Mouse (Mus musculus): ENCODE measurements around the gene Wdfy4. TPM values are rescaled to one million over a fixed set of nuclear protein-coding genes. Genes with fewer than 3 reads are reported as not detected.
A peak's percentile ranks its signal among the peaks of the same experiment; 100 is the strongest.

Wdfy4 gene
- polyA plus RNA-seq, 1 experiment from 2014 or later = 0.01 TPM

GRCm38 (mm10) chr14:32956486-32956885 is 228.8 kb downstream of the Wdfy4 start:
- Histone ChIP-seq H3K27me3 (no peaks in the 10 kb centered on the region), H3K4me3 (no peak overlapping the region), H3K36me3 (ENCODE audit: poor library complexity, severe bottlenecking) (no peaks in the 10 kb centered on the region), H3K9me3 (replicated peaks) (no peaks in the 10 kb centered on the region), H3K4me2 (no peak overlapping the region), H3K4me1 (peaks cover 11% of the 10 kb centered on the region), H3K27ac (no peak overlapping the region), H3K9ac (no peak overlapping the region)
- WGBS = 67% methylated on average over 8 of the region's 8 CpGs
- no peak for ATAC-seq

DNA sequence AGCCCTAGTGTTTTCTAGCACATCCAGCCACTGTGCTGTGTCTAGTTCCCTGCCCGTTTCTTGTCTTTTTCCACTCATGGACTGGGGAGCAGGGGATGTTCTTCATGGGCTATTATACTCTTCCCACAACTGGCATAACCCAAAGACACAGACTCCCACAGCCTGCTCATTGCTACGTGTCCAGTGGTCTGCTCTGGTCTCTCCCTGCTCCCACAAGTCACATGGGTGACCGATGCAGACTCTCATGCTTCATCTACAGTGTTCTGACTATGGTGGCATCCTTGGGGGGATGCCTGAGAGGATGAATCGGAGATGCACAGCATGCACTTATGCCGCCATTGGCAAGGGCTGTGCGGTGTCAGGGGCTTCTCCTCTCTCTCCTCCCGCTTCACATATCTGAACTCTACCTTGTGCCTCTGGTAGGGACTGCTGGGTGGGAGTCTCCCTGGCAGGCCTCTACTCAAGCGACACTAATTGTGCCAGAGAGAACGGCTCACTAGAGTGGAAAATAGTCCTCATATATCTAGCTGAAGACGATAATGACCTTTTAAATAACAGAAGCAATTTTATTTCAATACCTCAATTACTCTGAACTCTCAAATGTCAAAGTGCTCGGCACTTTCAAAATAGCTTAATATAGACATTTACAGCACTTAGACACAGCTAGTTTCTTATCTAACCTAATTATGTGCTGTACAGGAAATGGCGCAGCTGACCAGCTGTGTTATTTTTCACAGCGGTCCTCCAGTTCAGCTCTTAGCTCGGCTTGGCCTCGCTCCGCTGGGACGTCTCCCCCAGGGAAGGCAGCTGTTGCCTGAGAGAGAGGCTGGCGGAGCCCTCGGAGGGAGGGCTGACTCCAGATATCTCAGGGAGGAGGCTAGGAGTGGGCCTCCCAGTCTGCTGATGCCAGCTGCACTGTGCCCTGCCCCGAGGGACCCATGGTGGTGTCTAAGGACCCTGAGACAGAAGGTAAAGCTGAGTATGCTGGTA is 234.7 kb downstream of the Wdfy4 start:
- Histone ChIP-seq H3K36me3 (ENCODE audit: poor library complexity, severe bottlenecking) (no peaks in the 10 kb centered on the region), H3K4me2 (0 out of 2 replicates have a peak overlapping the region, but pooled peaks have one; percentile 30), H3K4me1 (peaks cover 23% of the 10 kb centered on the region), H3K27ac (peak overlapping the region; percentile 54), H3K27me3 (no peaks in the 10 kb centered on the region), H3K9ac (no peak overlapping the region), H3K9me3 (replicated peaks) (no peaks in the 10 kb centered on the region), H3K4me3 (no peak overlapping the region)
- WGBS = 47% methylated on average over 20 of the region's 20 CpGs
- peak; percentile 84 for ATAC-seq

GRCm38 (mm10) chr14:32947512-32947911 is 237.8 kb downstream of the Wdfy4 start:
- H3K4me3 ChIP-seq = no peak overlapping the region
- H3K9me3 ChIP-seq (replicated peaks) = no peaks in the 10 kb centered on the region
- H3K27ac ChIP-seq = no peak overlapping the region
- no peak overlapping the region for H3K9ac ChIP-seq
- no peak for ATAC-seq
- no peaks in the 10 kb centered on the region for H3K36me3 ChIP-seq (ENCODE audit: poor library complexity, severe bottlenecking)
- H3K4me2 ChIP-seq = no peak overlapping the region
- 98% methylated on average over 2 of the region's 2 CpGs for WGBS
- peaks cover 17% of the 10 kb centered on the region for H3K4me1 ChIP-seq
- no peaks in the 10 kb centered on the region for H3K27me3 ChIP-seq

DNA sequence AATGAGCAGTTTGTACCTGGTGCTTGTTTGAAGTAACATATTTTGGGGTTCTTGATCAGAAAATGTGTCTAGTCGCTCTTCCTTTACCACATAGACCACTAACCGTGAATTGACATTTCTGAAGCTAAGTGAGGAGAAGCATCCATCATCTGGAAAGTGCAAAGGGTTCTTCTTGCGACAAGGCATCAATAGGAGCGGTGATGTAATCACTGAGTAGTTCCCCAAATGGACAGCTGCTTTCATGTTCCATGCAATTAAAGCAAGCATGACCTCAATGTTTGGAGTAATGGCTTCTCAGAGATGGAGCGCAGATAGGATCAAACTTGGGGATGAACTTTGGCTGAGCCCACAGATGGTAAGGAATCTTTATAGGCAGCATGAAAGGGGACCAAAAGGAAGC is 246.1 kb downstream of the Wdfy4 start:
- Histone ChIP-seq H3K4me2 (no peak overlapping the region), H3K27me3 (no peaks in the 10 kb centered on the region), H3K4me3 (no peak overlapping the region), H3K36me3 (ENCODE audit: poor library complexity, severe bottlenecking) (no peaks in the 10 kb centered on the region), H3K9ac (no peak overlapping the region), H3K27ac (no peak overlapping the region), H3K9me3 (replicated peaks) (no peaks in the 10 kb centered on the region), H3K4me1 (no peaks in the 10 kb centered on the region)
- 71% methylated on average over 5 of the region's 5 CpGs for WGBS
- no peak for ATAC-seq

GRCm38 (mm10) chr14:32934064-32934463 is 251.2 kb downstream of the Wdfy4 start:
- H3K4me3 ChIP-seq = no peak overlapping the region
- peak; percentile 53; the same call in 1 of the 2 replicates for ATAC-seq
- H3K9me3 ChIP-seq (replicated peaks) = no peaks in the 10 kb centered on the region
- H3K27me3 ChIP-seq = no peaks in the 10 kb centered on the region
- no peak overlapping the region for H3K9ac ChIP-seq
- 63% methylated on average over 6 of the region's 6 CpGs for WGBS
- H3K36me3 ChIP-seq (ENCODE audit: poor library complexity, severe bottlenecking) = no peaks in the 10 kb centered on the region
- no peaks in the 10 kb centered on the region for H3K4me1 ChIP-seq
- H3K27ac ChIP-seq = no peak overlapping the region
- no peak overlapping the region for H3K4me2 ChIP-seq

- H3K27ac ChIP-seq = no peak overlapping the region
- no peaks in the 10 kb centered on the region for H3K9me3 ChIP-seq (replicated peaks)
- no peak overlapping the region for H3K9ac ChIP-seq
- no peak overlapping the region for H3K4me3 ChIP-seq
- ATAC-seq = no peak
- H3K27me3 ChIP-seq = no peaks in the 10 kb centered on the region
- H3K4me1 ChIP-seq = no peaks in the 10 kb centered on the region
- 94% methylated on average over 8 of the region's 8 CpGs for WGBS
- no peak overlapping the region for H3K4me2 ChIP-seq
- no peaks in the 10 kb centered on the region for H3K36me3 ChIP-seq (ENCODE audit: poor library complexity, severe bottlenecking)
These were observed 253.1 kb downstream of the Wdfy4 start for GRCm38 (mm10) chr14:32932220-32932619.

GRCm38 (mm10) chr14:32931709-32932108 is 253.6 kb downstream of the Wdfy4 start:
- Histone ChIP-seq H3K27me3 (no peaks in the 10 kb centered on the region), H3K4me2 (no peak overlapping the region), H3K36me3 (ENCODE audit: poor library complexity, severe bottlenecking) (no peaks in the 10 kb centered on the region), H3K4me3 (no peak overlapping the region), H3K9ac (no peak overlapping the region), H3K27ac (no peak overlapping the region), H3K9me3 (replicated peaks) (no peaks in the 10 kb centered on the region), H3K4me1 (no peaks in the 10 kb centered on the region)
- 91% methylated on average over 10 of the region's 10 CpGs for WGBS
- no peak for ATAC-seq

DNA sequence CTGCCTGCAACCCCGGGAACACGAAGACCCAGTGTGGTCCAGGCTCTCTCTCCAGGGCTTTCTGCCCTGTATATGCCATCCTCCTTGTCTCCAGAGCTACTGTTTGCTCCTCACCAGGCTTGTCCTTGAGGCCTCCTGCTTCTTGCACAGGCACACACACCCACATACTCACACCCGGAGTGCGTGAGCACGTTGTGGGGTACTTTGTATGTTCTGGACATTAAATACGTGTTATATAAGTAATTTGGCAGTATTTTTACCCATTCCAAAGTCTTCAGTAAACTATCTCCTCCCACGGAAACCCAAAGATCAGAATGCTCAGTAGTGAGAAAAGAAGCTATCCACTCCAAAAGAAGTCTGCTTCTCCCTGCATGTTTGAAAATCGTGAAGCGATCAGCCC is 261.4 kb downstream of the Wdfy4 start:
- Histone ChIP-seq H3K36me3 (ENCODE audit: poor library complexity, severe bottlenecking) (no peaks in the 10 kb centered on the region), H3K4me2 (no peak overlapping the region), H3K9ac (no peak overlapping the region), H3K27ac (no peak overlapping the region), H3K9me3 (replicated peaks) (no peaks in the 10 kb centered on the region), H3K4me3 (no peak overlapping the region), H3K27me3 (no peaks in the 10 kb centered on the region), H3K4me1 (no peaks in the 10 kb centered on the region)
- ATAC-seq = no peak
- WGBS = 93% methylated on average over 9 of the region's 9 CpGs

- Histone ChIP-seq H3K27ac (no peak overlapping the region), H3K9ac (no peak overlapping the region), H3K27me3 (no peaks in the 10 kb centered on the region), H3K4me3 (no peak overlapping the region), H3K4me1 (no peaks in the 10 kb centered on the region), H3K4me2 (no peak overlapping the region), H3K36me3 (ENCODE audit: poor library complexity, severe bottlenecking) (no peaks in the 10 kb centered on the region), H3K9me3 (replicated peaks) (no peaks in the 10 kb centered on the region)
- no peak for ATAC-seq
- WGBS = 98% methylated on average over 1 of the region's 1 CpGs
These were observed 267.4 kb downstream of the Wdfy4 start for GRCm38 (mm10) chr14:32917919-32918318.

DNA sequence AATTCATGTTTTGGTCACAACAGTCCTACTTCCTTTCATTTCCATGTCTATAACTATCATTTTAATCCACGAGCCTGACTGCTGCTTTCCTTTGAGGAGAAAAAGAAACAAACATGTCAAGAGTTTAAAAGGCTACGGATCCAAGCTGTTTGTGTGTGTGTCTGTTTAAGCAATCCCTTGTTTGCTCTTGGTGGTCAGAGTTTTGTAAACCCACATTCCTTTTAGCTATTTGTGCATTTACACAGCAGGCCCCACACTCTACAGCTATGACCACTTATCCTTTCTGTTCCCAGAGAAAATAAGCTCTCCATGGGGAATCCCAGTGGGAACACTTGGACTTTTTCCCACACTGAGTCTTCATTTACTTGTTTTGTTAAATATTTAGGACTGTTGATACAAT is 269.9 kb downstream of the Wdfy4 start:
- no peak overlapping the region for H3K27ac ChIP-seq
- H3K27me3 ChIP-seq = 0 out of 2 replicates have a peak, but pooled peaks cover 3% of the 10 kb centered on the region
- H3K4me1 ChIP-seq = no peaks in the 10 kb centered on the region
- no peak overlapping the region for H3K4me2 ChIP-seq
- no peaks in the 10 kb centered on the region for H3K9me3 ChIP-seq (replicated peaks)
- 41% methylated on average over 2 of the region's 2 CpGs for WGBS
- no peak overlapping the region for H3K4me3 ChIP-seq
- ATAC-seq = no peak
- H3K9ac ChIP-seq = no peak overlapping the region
- no peaks in the 10 kb centered on the region for H3K36me3 ChIP-seq (ENCODE audit: poor library complexity, severe bottlenecking)

DNA sequence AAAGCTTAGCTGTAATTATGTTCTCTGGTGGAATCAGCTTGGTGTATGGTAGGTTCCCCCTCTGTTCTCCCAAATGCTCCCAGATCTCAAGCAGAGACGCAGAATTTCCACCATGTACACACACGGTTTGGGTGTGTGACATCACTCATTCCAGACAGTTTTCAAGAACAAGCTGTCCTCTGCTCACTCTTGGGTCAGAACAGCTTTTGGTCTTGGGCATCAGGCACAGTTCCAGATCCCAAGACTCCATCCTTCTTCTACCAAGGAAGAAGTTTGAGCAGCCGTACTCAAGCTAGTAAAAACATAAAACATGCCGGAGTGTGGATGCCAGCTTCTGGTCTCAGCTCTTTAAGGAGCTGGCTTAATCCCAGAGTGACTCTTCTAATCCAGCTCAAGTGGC is 274.1 kb downstream of the Wdfy4 start:
- ATAC-seq = no peak
- Histone ChIP-seq H3K9ac (no peak overlapping the region), H3K4me1 (peaks cover 12% of the 10 kb centered on the region; the same call in 1 of the 2 replicates), H3K27me3 (0 out of 2 replicates have a peak, but pooled peaks cover 3% of the 10 kb centered on the region), H3K36me3 (ENCODE audit: poor library complexity, severe bottlenecking) (no peaks in the 10 kb centered on the region), H3K4me3 (no peak overlapping the region), H3K4me2 (no peak overlapping the region), H3K9me3 (replicated peaks) (no peaks in the 10 kb centered on the region), H3K27ac (no peak overlapping the region)
- 87% methylated on average over 4 of the region's 4 CpGs for WGBS

Data from forebrain, embryonic 13.5 days (tissue).